Mouse (Mus musculus) urinary bladder, postnatal 14 days (tissue): Measurements from ENCODE around the gene Fmr1.
"Not testable (repeated sequence)": the region's sequence is repeated elsewhere in the genome, so short reads cannot be mapped to it uniquely, and the experiment has no call there.

Source experiments
- DNase-seq: peaks from one replicate; pipeline ENCODE4 v3.0.0; 2021; ENCODE audit warnings: low spot score

The Fmr1 gene

DNA sequence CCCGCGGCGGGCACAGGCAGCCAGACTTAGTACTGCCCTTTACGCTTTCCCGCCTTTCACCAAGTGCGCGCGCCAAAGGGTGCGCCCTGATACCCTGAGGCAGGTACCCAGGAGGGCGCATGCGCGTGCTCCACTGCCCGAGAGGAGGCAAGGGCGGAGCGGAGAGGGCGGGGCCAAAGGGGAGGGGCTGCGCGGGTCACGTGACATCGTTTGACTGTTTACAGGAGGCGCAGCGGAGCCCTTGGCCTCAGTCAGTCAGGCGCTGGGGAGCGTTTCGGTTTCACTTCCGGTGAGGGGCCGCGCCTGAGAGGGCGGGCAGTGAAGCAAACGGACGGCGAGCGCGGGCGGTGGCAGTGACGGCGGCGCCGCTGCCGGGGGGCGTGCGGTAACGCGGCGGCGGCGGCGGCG, at the start of gene Fmr1:
Fmr1 (plus strand) TSS at position 209 of the 408 bp plus-strand sequence.
- peak; percentile 97 for DNase-seq

GRCm38 (mm10) chrX:68641603-68642002, 36.7 kb upstream of the Fmr1 start:
- no peak for DNase-seq

- DNase-seq = peak; percentile 6
Measured at GRCm38 (mm10) chrX:68645154-68645919, 33.0 kb upstream of the Fmr1 start.

GRCm38 (mm10) chrX:68677508-68677907, 833 bp upstream of the Fmr1 start:
- no peak for DNase-seq

DNA sequence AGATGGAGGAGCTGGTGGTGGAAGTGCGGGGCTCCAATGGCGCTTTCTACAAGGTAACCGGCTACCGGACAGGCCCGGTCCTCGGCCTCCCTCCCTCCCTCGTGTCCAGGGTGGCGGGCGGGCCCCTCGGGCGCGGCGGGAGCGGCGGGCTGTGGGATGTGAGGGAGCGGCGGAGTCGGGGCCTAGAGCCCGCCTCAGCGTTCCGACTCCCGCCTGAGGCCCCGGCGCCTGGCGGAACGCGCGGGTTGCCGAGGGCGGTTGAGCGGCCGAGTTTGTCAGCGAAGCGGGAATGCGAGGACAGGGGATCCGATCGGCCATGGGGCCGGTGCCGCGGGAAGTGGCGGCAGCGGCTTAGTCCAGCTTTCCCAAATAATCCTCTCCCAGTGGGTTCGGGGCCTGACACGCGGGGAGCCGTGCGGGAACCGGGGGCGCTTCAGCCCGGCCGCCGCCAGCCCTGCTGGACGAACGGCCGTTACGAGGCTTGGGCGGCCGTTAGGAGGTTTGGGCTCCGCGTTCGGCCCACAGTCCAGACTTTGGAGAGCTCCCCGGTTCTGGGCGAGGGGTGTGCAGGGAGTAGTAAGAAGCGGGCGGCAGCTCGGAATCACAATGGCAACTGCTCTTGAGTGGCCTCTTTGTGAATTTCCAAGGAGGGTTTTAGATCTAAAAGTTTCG, 610 bp downstream of the Fmr1 start:
- peak; percentile 17 for DNase-seq

GRCm38 (mm10) chrX:68684706-68685105, 6.4 kb downstream of the Fmr1 start:
- DNase-seq = no peak

- not testable (repeated sequence) for DNase-seq
Measured at GRCm38 (mm10) chrX:68691936-68692335, 13.6 kb downstream of the Fmr1 start.

GRCm38 (mm10) chrX:68736902-68737301, 58.6 kb downstream of the Fmr1 start:
- no peak for DNase-seq

- DNase-seq = no peak
Measured at GRCm38 (mm10) chrX:68740088-68740487, 61.7 kb downstream of the Fmr1 start.

DNA sequence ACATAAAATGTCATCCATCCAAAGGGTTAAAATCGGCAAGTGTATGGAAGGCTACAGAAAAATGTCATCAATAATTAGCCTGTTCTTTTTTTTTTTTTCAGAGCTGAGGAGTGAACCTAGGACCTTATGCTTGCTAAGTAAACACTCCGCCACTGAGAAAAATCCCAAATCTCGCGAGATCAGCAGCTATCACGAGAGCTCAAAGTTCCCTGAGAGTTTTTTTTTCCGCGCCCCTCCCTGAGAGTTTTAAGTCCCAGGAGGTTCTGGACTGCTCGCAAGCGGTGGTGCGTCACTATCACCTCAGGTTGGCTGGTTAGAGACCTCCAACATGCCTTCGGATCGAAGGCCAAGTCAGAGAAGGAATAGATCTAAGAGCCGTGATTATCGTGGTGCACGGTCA, 83.3 kb downstream of the Fmr1 start, which contains the start of gene Fmr1nb:
Fmr1nb (plus strand) TSS at position 234 of the 400 bp plus-strand sequence.
- DNase-seq = no peak
